Mouse (Mus musculus) kidney, postnatal 14 days (tissue): ENCODE measurements around the gene Pramel6.
"Not testable (repeated sequence)": the region's sequence is repeated elsewhere in the genome, so short reads cannot be mapped to it uniquely, and the experiment has no call there.

Experiments used
- DNase-seq: peaks from one replicate; pipeline ENCODE4 v3.0.0; 2022; ENCODE audit warnings: mixed read lengths

Gene Pramel6

DNA sequence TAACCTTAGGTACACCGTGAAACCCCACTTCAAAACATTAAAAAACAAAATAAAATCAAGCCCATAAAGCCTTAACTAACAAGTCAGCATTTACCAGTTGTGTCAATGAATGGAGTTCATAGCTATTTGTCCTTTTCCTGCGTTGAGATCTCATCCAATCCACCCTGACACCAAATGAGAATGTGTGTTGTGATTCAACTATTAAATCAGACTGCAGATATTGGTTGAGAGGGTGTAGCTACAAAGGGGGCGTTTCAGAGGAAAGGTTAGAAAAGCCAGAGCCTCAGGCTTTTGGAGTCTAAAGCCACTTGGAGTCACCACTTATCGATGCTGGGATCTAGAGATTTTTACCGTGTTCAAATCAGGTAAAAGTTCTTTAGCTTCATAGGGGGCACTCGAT lies at the start of gene Pramel6:
Gene Pramel6, plus strand, starts transcription at position 301 of the 400 bp plus-strand sequence.
- no peak for DNase-seq

DNA sequence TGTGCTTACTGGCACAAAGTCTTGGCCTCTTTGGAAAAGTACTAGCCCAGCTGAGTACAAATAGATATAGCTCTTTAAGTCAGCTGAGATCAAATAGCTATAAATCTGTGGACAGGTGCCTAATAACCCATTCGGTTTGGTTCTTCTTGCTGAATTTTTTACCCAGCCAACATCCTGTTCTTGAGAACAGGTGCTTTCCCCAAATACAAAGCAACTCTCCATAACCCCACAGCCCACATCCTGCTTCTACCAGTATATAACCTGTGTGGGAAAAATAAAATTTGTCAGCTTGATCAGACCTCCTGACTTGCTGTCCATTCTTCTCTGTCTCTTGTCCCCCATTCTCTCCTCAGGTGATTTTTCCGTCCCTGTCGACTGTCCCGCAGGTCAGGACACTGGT lies 44.6 kb upstream of the Pramel6 start:
- no peak for DNase-seq

DNA sequence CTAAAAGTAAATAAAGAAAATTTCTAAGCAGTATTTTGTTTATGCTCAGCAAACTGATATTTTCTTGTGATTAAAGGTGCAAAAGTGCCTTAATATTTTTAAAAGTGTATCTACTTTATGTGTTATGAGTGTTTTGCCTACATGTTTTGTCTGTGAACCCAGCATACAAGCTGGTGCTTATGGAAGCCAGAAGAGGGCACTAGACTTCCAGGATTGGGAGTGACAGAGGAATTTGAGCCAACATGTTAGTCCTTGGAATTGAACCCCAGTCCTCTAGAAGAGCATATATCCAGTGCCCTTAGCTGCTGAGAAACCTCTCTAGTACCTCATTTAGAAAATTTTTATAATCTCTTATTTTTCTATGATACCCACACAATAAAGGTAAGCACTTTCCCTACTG lies 26.2 kb upstream of the Pramel6 start:
- no peak for DNase-seq

DNA sequence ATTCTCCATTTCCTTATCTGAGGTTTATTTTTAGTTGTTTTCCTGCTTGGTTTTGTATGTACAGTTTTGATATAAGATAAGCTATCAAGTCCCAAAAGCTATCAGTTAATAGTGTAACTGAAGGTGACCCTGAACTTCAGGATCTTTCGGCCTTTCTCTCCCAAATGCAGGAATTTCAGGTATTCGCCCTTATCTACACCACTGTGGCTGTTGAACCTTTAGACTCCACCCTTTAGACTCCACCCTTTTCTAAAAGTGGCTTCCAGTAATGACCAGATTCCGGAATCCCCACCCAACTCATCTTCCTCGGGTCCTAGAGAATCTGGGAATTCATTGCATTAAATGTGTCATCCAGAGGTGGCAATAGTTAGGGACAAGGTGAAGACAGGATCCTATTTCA lies 25.2 kb upstream of the Pramel6 start:
- DNase-seq, result no peak

GRCm38 (mm10) chr2:87482276-87482675 lies 24.1 kb upstream of the Pramel6 start:
- no peak for DNase-seq

GRCm38 (mm10) chr2:87496993-87497392 lies 9.4 kb upstream of the Pramel6 start, which contains the start of gene Pramel7:
TSS of gene Pramel7 (minus strand) at chr2:87497093.
- DNase-seq, result not testable (repeated sequence)

- DNase-seq, result no peak
Observed at GRCm38 (mm10) chr2:87515046-87515445, 8.7 kb downstream of the Pramel6 start.

DNA sequence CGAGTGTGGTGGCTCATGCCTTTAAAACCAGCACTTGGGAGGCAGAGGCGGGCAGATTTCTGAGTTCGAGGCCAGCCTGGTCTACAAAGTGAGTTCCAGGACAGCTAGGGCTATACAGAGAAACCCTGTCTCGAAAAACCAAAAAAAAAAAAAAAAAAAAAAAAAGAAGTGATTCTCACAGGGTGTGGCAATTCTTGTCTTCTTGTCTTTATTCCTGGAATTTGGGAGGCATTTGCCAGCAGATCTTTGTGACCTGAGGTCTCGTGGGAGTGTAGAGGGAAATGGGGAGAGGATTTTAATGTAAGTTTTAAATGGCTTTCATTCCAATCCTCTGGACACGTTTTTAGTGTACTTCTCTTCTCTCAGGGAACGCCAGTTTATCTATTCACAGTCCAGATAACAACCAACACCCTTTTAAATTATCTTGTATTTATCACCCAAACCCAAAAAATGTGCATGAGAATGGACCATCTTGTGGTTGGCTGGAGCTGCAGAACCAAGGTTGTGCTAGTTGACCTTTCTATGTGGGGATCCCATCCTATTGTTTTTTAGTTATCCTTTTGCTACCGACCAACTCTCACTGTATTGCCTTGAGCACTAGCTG lies 9.2 kb downstream of the Pramel6 start:
- no peak for DNase-seq

- DNase-seq, result no peak
Observed at GRCm38 (mm10) chr2:87516581-87516980, 10.2 kb downstream of the Pramel6 start.

GRCm38 (mm10) chr2:87520651-87521050 lies 14.3 kb downstream of the Pramel6 start:
- DNase-seq, result no peak

DNA sequence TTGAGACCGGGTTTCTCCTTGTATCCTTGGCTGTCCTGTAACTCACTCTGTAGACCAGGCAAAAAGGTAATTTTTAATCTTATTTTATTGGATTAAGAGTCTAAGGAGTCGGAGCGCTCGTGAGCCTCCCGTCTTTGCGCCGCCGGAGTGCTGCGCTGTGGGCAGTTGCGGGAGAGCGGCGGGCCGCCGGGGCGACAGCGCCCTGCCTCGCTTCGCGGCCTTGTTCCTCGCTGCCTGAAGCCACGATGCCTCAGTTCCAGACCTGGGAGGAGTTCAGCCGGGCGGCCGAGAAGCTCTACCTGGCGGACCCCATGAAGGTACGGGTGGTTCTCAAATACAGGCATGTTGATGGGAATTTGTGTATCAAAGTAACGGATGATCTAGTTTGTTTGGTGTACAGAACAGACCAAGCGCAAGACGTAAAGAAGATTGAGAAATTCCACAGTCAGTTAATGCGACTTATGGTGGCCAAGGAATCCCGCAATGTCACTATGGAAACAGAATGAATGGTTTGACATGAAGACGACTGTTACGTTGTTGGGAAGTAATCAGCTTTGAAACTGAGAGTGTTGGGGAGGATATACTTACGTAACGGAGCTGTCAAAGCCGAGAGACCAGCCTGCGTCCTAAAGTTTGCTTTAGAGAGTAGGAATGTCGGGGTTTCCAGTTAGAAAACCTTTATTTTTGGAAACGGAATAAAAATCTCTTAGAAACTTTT lies 19.7 kb downstream of the Pramel6 start:
- not testable (repeated sequence) for DNase-seq

DNA sequence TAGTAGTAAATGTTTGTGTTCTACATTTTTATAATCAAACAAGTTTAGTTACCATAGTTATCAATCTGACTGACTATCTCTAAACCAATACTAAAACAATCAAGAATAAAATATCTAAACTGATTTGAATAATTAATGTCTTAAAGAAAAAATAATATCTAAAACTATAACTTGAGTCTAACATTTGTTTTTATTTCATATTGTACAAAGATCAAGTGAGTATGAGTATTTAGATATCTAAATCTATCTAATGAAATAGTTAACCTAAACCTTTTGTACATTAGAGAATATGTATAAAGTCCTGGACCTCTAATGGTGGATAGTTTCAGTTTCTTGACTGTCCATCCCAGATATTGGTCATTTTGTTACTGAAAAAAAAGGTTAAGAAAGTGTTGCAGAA lies 25.1 kb downstream of the Pramel6 start, which contains the start of gene Olfr153:
Gene Olfr153, plus strand, starts transcription at position 301 of the 400 bp plus-strand sequence.
- no peak for DNase-seq

DNA sequence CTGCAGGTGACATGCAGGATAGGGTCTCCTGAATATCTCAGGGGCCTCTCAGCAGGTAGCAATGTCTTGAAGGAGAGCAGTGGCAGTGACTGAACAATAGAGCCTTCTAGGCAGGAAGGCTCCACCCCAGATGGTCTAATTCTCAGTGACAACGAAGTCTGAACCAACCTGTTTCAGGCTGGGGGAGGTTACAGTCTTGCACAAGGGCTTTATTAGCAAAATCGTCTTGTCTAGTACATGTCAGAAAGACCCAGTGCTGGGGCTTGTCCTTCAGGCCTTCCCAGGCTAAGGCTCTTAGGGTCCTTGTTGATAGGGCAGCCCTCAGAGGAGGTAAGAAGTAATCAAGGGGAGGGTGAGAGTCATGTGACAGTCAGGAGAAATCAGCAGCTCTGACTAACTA lies 28.5 kb downstream of the Pramel6 start:
- no peak for DNase-seq

DNA sequence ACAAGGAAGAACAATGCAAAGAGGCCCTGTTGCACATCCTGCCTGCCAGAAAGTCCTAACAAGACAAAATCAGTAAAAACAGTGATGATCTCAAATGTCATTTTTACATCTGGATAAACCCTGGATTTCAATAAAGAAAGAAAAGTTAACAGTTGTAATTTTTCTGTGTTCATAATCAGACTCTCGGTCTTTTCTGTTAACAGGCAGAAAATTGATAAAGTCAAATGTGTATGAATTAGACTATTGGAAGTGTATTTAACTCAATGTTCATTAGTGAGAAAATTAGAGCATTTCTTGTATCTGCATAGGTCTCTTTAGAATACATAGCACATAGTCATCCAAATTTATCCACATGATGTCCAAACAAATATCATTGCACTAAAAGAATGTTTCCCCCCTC lies 39.1 kb downstream of the Pramel6 start, which contains the start of gene Olfr1128:
Gene Olfr1128, minus strand, starts transcription at position 101 of the 400 bp plus-strand sequence.
- no peak for DNase-seq
